In genomic region chr9:103603792-103604191, GRCm38 (mm10) we compare ENCODE assay signal across 12 mouse cellular contexts.
"Had no signal": no experiment of that assay in that cellular context is flagged by ENCODE, and none has a peak within 500 bp of the region (broad histone marks: within the 10 kb centered on the region; RNA-seq: fewer than 3 reads in every experiment).

No protein-coding gene starts in this region.

- H3K36me3 ChIP-seq: limb, embryonic 13.5 days; midbrain, embryonic 12.5 days; neural tube, embryonic 15.5 days had no signal

- H3K27ac ChIP-seq: layer of hippocampus, adult 2 months; limb, embryonic 13.5 days; liver, embryonic 14.5 days; midbrain, embryonic 12.5 days; neural tube, embryonic 15.5 days had no signal

- DNase-seq: kidney, postnatal 36 days; left cerebral cortex, postnatal 4 days; lung, adult 18-20 months; right cerebral cortex, adult 18-20 months; right cerebral cortex, postnatal 25 days; thymus, postnatal 36 days had no signal

- ATAC-seq: midbrain, embryonic 16.5 days had no signal

- H3K27me3 ChIP-seq: limb, embryonic 13.5 days; midbrain, embryonic 12.5 days; neural tube, embryonic 15.5 days had no signal

- H3K4me2 ChIP-seq: limb, embryonic 13.5 days; midbrain, embryonic 12.5 days; neural tube, embryonic 15.5 days had no signal

- H3K4me3 ChIP-seq: layer of hippocampus, adult 2 months; limb, embryonic 13.5 days; midbrain, embryonic 12.5 days; neural tube, embryonic 15.5 days had no signal

- H3K9ac ChIP-seq: limb, embryonic 13.5 days; liver, embryonic 14.5 days; midbrain, embryonic 12.5 days; neural tube, embryonic 15.5 days had no signal

- H3K9me3 ChIP-seq: limb, embryonic 13.5 days; midbrain, embryonic 12.5 days; neural tube, embryonic 15.5 days had no signal

- H3K4me1 ChIP-seq: neural tube, embryonic 15.5 days had no signal
